Comparison of ENCODE assay signal across 28 mouse cellular contexts in the genomic region with DNA sequence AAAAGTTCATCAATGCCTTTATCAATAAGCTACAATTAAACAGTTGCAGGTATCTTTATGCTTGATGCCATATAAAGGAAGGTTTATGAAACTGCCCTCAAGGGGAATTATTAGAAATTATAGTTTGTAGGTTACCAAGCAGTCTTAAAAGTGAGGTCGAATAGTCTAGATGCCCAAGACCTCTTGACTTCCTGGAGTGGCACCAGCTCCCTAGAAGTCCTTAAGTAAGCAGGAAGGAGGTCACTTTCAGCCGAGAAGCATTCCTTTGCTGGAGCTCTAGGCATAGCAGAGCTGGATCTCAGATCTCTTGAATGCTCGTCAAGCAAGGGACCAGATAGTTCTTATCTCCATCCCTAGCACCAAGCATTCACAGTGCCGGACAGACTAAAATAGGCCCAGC. TPM values are rescaled to one million over a fixed set of nuclear protein-coding genes. Genes with fewer than 3 reads are reported as not detected.
DNase-seq lines count a peak whose midpoint lies in the region; ATAC-seq and TF ChIP-seq lines count a peak whose summit lies in the region.
"Had no signal": no experiment of that assay in that cellular context is flagged by ENCODE, and none has a peak within 500 bp of the region (broad histone marks: within the 10 kb centered on the region; RNA-seq: fewer than 3 reads in every experiment).

No protein-coding gene starts in this region.

- peak overlapping the region; percentile 78 for H3K27ac ChIP-seq in gastrocnemius, adult 2 months
- H3K27ac ChIP-seq in kidney, embryonic 16.5 days (ENCODE audit: low read length): peak overlapping the region; percentile 93; the same call in 1 of the 2 replicates
- H3K27ac ChIP-seq in intestine, embryonic 15.5 days: no peak overlapping the region
- H3K27ac ChIP-seq: embryonic facial prominence, embryonic 10.5 days; embryonic facial prominence, embryonic 15.5 days; forebrain, embryonic 13.5 days; hindbrain, embryonic 15.5 days; kidney, postnatal 0 days; liver, embryonic 12.5 days; macrophage; midbrain, embryonic 15.5 days had no signal

- peaks cover 35% of the 10 kb centered on the region for H3K4me1 ChIP-seq in kidney, embryonic 16.5 days (ENCODE audit: insufficient read depth, low read length)
- 0 out of 2 replicates have a peak, but pooled peaks cover 3% of the 10 kb centered on the region for H3K4me1 ChIP-seq in intestine, embryonic 15.5 days (replicated peaks)
- H3K4me1 ChIP-seq: embryonic facial prominence, embryonic 15.5 days; forebrain, embryonic 13.5 days; hindbrain, embryonic 15.5 days; liver, embryonic 12.5 days; midbrain, embryonic 15.5 days had no signal

- H3K9me3 ChIP-seq in kidney, embryonic 16.5 days (ENCODE audit: low read length): no peaks in the 10 kb centered on the region
- H3K9me3 ChIP-seq in intestine, embryonic 15.5 days: no peaks in the 10 kb centered on the region
- H3K9me3 ChIP-seq: embryonic facial prominence, embryonic 10.5 days; embryonic facial prominence, embryonic 15.5 days; forebrain, embryonic 13.5 days; hindbrain, embryonic 15.5 days; liver, embryonic 12.5 days; midbrain, embryonic 15.5 days had no signal

- no peak overlapping the region for H3K9ac ChIP-seq in kidney, embryonic 16.5 days (replicated peaks; ENCODE audit: low read length)
- no peak overlapping the region for H3K9ac ChIP-seq in intestine, embryonic 15.5 days
- H3K9ac ChIP-seq: embryonic facial prominence, embryonic 15.5 days; forebrain, embryonic 13.5 days; hindbrain, embryonic 15.5 days; liver, embryonic 12.5 days; liver, postnatal 0 days; midbrain, embryonic 15.5 days had no signal

- DNase-seq in gastrocnemius, adult 2 months: no peak
- DNase-seq in gastrocnemius, adult 18-20 months (ENCODE audit: low spot score): no peak
- no peak for DNase-seq in kidney, postnatal 14 days
- DNase-seq in lung, postnatal 10 days: peak; percentile 34
- DNase-seq in right cerebral cortex, adult 18-20 months: no peak
- DNase-seq: adrenal gland, adult 2 months; adrenal gland, postnatal 36 days; kidney, adult 18-20 months; layer of hippocampus, postnatal 36 days; left cerebral cortex, postnatal 4 days; liver, postnatal 0 days; right cerebral cortex, postnatal 4 days had no signal

- no peak for ATAC-seq in kidney, embryonic 16.5 days (ENCODE audit: low FRiP score, low TSS enrichment)
- ATAC-seq in intestine, embryonic 15.5 days: no peak
- ATAC-seq: activated CD4-positive, CD25-positive, alpha-beta regulatory T cell, adult 4 months; forebrain, embryonic 13.5 days; inflammation-experienced regulatory T-cells, adult 6 months; liver, embryonic 12.5 days; liver, postnatal 0 days; midbrain, embryonic 15.5 days had no signal

- H3K4me3 ChIP-seq in gastrocnemius, adult 2 months: no peak overlapping the region
- H3K4me3 ChIP-seq in kidney, embryonic 16.5 days (ENCODE audit: low read length): no peak overlapping the region
- H3K4me3 ChIP-seq in intestine, embryonic 15.5 days (replicated peaks): no peak overlapping the region
- H3K4me3 ChIP-seq: embryonic facial prominence, embryonic 10.5 days; embryonic facial prominence, embryonic 15.5 days; forebrain, embryonic 13.5 days; hindbrain, embryonic 15.5 days; liver, embryonic 12.5 days; midbrain, embryonic 15.5 days had no signal

- no peak overlapping the region for H3K4me2 ChIP-seq in kidney, embryonic 16.5 days (replicated peaks; ENCODE audit: low read depth, low read length)
- no peak overlapping the region for H3K4me2 ChIP-seq in intestine, embryonic 15.5 days (replicated peaks)
- H3K4me2 ChIP-seq: embryonic facial prominence, embryonic 15.5 days; forebrain, embryonic 13.5 days; hindbrain, embryonic 15.5 days; liver, embryonic 12.5 days; midbrain, embryonic 15.5 days had no signal

- no peak for TF ChIP-seq CTCF in gastrocnemius, adult 2 months (IDR thresholded peaks at IDR 0.05)

- H3K36me3 ChIP-seq in kidney, embryonic 16.5 days (ENCODE audit: insufficient read depth, low read length): peaks cover 7% of the 10 kb centered on the region
- H3K36me3 ChIP-seq in intestine, embryonic 15.5 days: no peaks in the 10 kb centered on the region
- H3K36me3 ChIP-seq: embryonic facial prominence, embryonic 10.5 days; embryonic facial prominence, embryonic 15.5 days; hindbrain, embryonic 15.5 days; liver, embryonic 12.5 days; midbrain, embryonic 15.5 days had no signal

- no peaks in the 10 kb centered on the region for H3K27me3 ChIP-seq in kidney, embryonic 16.5 days (ENCODE audit: insufficient read depth, low read length)
- no peaks in the 10 kb centered on the region for H3K27me3 ChIP-seq in intestine, embryonic 15.5 days (replicated peaks)
- H3K27me3 ChIP-seq: CH12.LX; embryonic facial prominence, embryonic 15.5 days; forebrain, embryonic 13.5 days; hindbrain, embryonic 15.5 days; liver, embryonic 12.5 days; midbrain, embryonic 15.5 days had no signal

- intact Hi-C loops in gastrocnemius, adult 2 months (cut with DNase I): no loop called here

- 76% methylated on average over 4 of the region's 4 CpGs for WGBS in kidney, embryonic 16.5 days
- 79% methylated on average over 4 of the region's 4 CpGs for WGBS in intestine, embryonic 15.5 days

RNA-seq across cellular contexts. Expression of gene Lamc2, which starts 58.6 kb away (rescaled TPM):
- total RNA-seq in gastrocnemius, adult 2 months (2021): 1 to 10 TPM; 3.8 to 4.4 TPM
- 1 to 10 TPM; 3.3 to 9.7 TPM for total RNA-seq in gastrocnemius, adult 18-20 months (2021)
- 55.5 and 57.4 TPM in 2 replicates for polyA plus RNA-seq in kidney, embryonic 16.5 days (2015; fragmentation: Nextera tagmentation; extraction: Ambion mirVana)
- 7.2 and 7.3 TPM in 2 replicates for polyA plus RNA-seq in intestine, embryonic 15.5 days (2015; fragmentation: Nextera tagmentation; extraction: Ambion mirVana)
- total RNA-seq: hematopoietic stem cell, adult 5-6 weeks; megakaryocyte-erythroid progenitor cell, adult 5-6 weeks; neutrophil, adult 5-6 weeks had no signal
- polyA plus RNA-seq: macrophage had no signal
